Mouse (Mus musculus) hindbrain, embryonic 14.5 days (tissue): ENCODE measurements around the gene Med27. TPM values are rescaled to one million over a fixed set of nuclear protein-coding genes. Genes with fewer than 3 reads are reported as not detected.

ENCODE experiments used
- ATAC-seq: fragments of 200-750 bp; cut with Nextera tagmentation; 2 replicates; pipeline ENCODE4 v1.8.0; 2017; ENCODE audit warnings: moderate number of reproducible peaks, mild to moderate bottlenecking, moderate TSS enrichment, moderate library complexity; ENCODE audit not compliant: low FRiP score
- DNase-seq: peaks from one replicate; pipeline ENCODE4 v3.0.0-alpha.2; 2015; ENCODE audit warnings: low spot score
- H3K27ac ChIP-seq: fragments of 300-500 bp; sonication (generic); 2 replicates; pipeline ENCODE4 v1.5.1; 2014; ENCODE audit warnings: mild to moderate bottlenecking, moderate library complexity
- H3K27me3 ChIP-seq: fragments of 300-500 bp; sonication (generic); 2 replicates; pipeline ENCODE4 v1.6.1; 2014; ENCODE audit warnings: mild to moderate bottlenecking, low read length, mixed read lengths; ENCODE audit not compliant: control insufficient read depth, insufficient read depth
- H3K36me3 ChIP-seq: fragments of 300-500 bp; sonication (generic); replicated peaks from 2 replicates; pipeline ENCODE4 v1.6.1; 2014; ENCODE audit not compliant: control insufficient read depth, insufficient read depth
- H3K4me1 ChIP-seq: fragments of 300-500 bp; sonication (generic); replicated peaks from 2 replicates; pipeline ENCODE4 v1.6.1; 2014; ENCODE audit warnings: antibody characterized with exemption, low read length, mixed read lengths; ENCODE audit not compliant: control insufficient read depth, insufficient read depth
- H3K4me2 ChIP-seq: fragments of 300-500 bp; sonication (generic); replicated peaks from 2 replicates; pipeline ENCODE4 v1.6.1; 2014; ENCODE audit warnings: mild to moderate bottlenecking, moderate library complexity
- H3K4me3 ChIP-seq: fragments of 300-500 bp; sonication (generic); replicated peaks from 2 replicates; pipeline ENCODE4 v1.5.1; 2014; ENCODE audit warnings: mild to moderate bottlenecking, low read length
- H3K9ac ChIP-seq: fragments of 300-500 bp; sonication (generic); 2 replicates; pipeline ENCODE4 v1.6.1; 2014
- H3K9me3 ChIP-seq: fragments of 300-500 bp; sonication (generic); 2 replicates; pipeline ENCODE4 v1.6.1; 2016; ENCODE audit warnings: low read length; ENCODE audit not compliant: control insufficient read depth
- WGBS: fragments of 180-500 bp; shearing (Covaris S2); extraction: QIAGEN DNeasy Blood & Tissue Kit; methylation state at CpG from one replicate; pipeline ENCODE4 v1.1.7; 2014; 5-methylcytosine and 5-hydroxymethylcytosine counted together
- polyA plus RNA-seq: library from polyadenylated mRNA; unstranded; fragments of >200 nt; fragmentation: Nextera tagmentation; extraction: Ambion mirVana; gene quantifications from 2 replicates; pipeline ENCODE4 v1.2.1, GENCODE M21; 2014

Med27 gene
- polyA plus RNA-seq, 1 experiment from 2014 or later: 71.9 TPM

DNA sequence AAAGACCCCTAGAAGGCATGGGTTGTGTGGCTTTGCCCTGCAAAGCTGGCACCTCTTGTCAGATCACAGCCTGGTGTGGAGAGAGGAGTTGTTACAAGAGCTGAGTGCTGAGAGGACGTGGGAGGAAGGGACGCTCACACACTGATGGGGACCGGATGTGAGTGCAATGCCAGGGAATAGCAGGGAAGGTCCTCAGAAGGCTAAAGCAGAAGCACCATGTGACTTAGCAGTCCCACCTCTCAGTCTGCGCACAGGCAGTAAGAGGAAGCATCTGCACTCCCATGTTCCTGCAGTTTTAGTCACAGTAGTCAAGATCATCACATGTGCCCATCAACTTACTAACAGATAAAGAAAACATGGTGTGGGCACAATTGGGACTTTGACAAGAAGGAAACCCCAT, 119.8 kb downstream of the Med27 start:
- DNase-seq (no peak), ATAC-seq (no peak)
- no peaks in the 10 kb centered on the region for H3K36me3 ChIP-seq
- H3K27ac ChIP-seq: no peak overlapping the region
- H3K4me3 ChIP-seq: no peak overlapping the region
- WGBS: 73% methylated on average over 4 of the region's 4 CpGs
- no peak overlapping the region for H3K9ac ChIP-seq
- peaks cover 37% of the 10 kb centered on the region for H3K4me1 ChIP-seq
- H3K4me2 ChIP-seq: no peak overlapping the region
- H3K9me3 ChIP-seq: no peaks in the 10 kb centered on the region
- no peaks in the 10 kb centered on the region for H3K27me3 ChIP-seq

DNA sequence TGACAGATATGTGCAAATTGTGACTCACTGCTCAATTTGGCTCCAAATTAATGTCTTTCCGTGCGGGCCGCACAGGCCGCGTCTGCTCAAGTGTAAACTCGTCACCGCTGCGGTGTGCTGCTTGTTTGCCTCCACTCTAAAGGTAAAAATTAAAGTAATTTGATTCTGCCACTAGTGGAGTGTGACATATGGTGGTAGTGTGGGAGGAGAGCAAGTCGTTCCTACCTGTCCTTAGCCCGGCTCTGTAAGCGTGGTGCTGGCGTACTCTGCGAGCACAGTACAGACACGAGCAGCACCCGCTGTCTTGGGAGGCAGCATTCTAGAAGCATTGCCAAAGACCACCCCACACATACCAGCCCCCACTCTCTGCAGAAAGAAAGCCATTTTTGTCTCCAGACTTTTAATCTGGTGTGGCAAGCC, 121.9 kb downstream of the Med27 start:
- WGBS: 50% methylated on average over 15 of the region's 15 CpGs
- Histone ChIP-seq H3K4me3 (no peak overlapping the region), H3K9me3 (no peaks in the 10 kb centered on the region), H3K9ac (no peak overlapping the region), H3K4me1 (peaks cover 38% of the 10 kb centered on the region), H3K27me3 (no peaks in the 10 kb centered on the region), H3K27ac (peak overlapping the region; percentile 10; the same call in 1 of the 2 replicates), H3K36me3 (no peaks in the 10 kb centered on the region), H3K4me2 (no peak overlapping the region)
- DNase-seq (no peak), ATAC-seq (0 out of 2 replicates have a peak, but pooled peaks have one; percentile 11)

DNA sequence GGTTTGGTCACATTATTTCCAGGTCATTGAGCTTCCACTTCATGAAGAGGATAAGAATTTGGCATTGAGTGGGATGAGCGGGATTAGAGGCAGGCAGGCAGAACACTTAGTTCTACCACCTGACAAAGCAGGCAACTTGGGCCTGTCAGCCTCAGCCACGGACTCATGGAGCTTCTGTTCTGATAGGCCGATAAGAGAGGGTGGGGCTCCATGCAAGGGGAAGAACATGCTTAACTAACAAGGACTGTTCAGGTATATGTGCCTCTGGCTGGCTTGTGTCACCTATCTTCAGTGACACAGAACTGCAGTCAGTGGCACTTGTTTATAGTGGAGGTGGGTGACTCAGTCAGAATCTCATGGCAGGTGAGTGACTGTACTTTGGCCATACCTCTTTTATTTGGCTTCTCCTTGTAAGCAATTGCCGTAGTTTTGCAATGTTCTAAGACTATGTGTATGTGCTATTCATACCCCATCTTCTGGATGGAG, 126.4 kb downstream of the Med27 start:
- Histone ChIP-seq H3K4me2 (no peak overlapping the region), H3K27ac (no peak overlapping the region), H3K9ac (no peak overlapping the region), H3K4me3 (no peak overlapping the region), H3K9me3 (no peaks in the 10 kb centered on the region), H3K4me1 (peaks cover 21% of the 10 kb centered on the region), H3K36me3 (no peaks in the 10 kb centered on the region), H3K27me3 (no peaks in the 10 kb centered on the region)
- 82% methylated on average over 4 of the region's 4 CpGs for WGBS
- no peak for DNase-seq
- no peak for ATAC-seq

DNA sequence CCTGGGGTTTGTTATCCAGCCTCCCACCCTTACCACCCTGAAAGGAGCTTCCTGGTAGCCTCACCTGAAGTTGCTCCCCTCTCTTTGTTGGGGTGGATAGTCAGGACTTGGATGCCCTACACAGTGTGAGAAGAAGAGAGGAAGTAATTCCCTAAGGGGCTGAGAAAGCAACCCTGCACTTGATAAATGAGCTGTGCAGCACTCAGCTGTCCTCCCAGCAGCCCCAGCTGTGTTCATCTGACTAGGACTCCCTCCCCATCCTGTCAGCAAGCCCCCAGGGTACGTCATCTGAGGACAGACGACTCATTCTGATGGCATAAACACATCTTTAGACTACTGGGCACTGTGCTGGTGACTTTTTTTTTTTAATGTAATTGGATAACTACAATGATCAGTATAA, 127.3 kb downstream of the Med27 start:
- Histone ChIP-seq H3K4me2 (no peak overlapping the region), H3K4me1 (peaks cover 12% of the 10 kb centered on the region), H3K4me3 (no peak overlapping the region), H3K27ac (no peak overlapping the region), H3K9ac (no peak overlapping the region), H3K9me3 (no peaks in the 10 kb centered on the region), H3K27me3 (no peaks in the 10 kb centered on the region), H3K36me3 (no peaks in the 10 kb centered on the region)
- 48% methylated on average over 2 of the region's 2 CpGs for WGBS
- DNase-seq (no peak), ATAC-seq (no peak)

DNA sequence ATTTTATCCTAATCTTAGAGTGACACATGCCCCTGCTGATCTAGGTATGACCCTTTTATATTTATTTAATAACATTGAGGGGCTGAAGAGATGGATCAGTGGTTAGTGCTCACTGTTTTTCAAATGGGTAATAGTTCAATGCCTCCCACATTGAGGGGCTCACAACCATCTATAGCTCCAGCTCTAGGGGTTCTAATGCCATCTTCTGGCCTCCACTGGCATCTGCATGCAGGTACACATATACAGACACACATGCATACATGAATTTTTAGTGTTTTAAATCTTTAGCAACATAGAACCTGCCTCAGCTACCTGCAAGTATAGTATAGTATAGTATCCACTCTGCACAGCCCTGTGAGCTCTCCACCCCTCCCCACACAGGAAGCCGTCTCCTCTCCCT, 130.1 kb downstream of the Med27 start:
- DNase-seq (no peak), ATAC-seq (no peak)
- H3K9ac ChIP-seq: no peak overlapping the region
- peaks cover 10% of the 10 kb centered on the region for H3K4me1 ChIP-seq
- no peaks in the 10 kb centered on the region for H3K27me3 ChIP-seq
- H3K27ac ChIP-seq: no peak overlapping the region
- H3K9me3 ChIP-seq: no peaks in the 10 kb centered on the region
- no peak overlapping the region for H3K4me3 ChIP-seq
- no peaks in the 10 kb centered on the region for H3K36me3 ChIP-seq
- WGBS: 97% methylated on average over 1 of the region's 1 CpGs
- H3K4me2 ChIP-seq: no peak overlapping the region

DNA sequence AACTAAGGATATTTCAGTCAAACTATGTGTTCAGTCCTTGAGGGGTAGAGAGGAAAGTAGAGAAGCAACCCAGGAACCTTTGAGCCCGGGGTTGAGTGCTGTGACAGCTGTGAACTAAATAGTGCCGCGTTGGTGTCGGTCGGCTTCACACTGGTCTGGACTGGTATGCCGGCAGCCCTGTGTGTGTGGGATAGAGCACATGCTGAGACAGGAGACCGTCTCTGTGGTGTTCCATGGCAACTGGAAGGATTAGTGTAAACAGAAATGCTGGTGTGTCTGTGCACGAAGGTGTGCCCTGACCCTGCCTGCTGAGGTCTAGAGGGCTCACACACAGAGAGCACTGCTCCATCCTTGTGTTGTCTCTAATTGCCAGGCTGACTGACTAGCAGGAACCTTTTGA, 135.2 kb downstream of the Med27 start:
- 32% methylated on average over 8 of the region's 8 CpGs for WGBS
- DNase-seq (no peak), ATAC-seq (no peak)
- Histone ChIP-seq H3K4me2 (no peak overlapping the region), H3K9ac (no peak overlapping the region), H3K4me1 (peaks cover 22% of the 10 kb centered on the region; the same call in 1 of the 2 replicates), H3K9me3 (no peaks in the 10 kb centered on the region), H3K36me3 (no peaks in the 10 kb centered on the region), H3K27ac (no peak overlapping the region), H3K27me3 (no peaks in the 10 kb centered on the region), H3K4me3 (no peak overlapping the region)

DNA sequence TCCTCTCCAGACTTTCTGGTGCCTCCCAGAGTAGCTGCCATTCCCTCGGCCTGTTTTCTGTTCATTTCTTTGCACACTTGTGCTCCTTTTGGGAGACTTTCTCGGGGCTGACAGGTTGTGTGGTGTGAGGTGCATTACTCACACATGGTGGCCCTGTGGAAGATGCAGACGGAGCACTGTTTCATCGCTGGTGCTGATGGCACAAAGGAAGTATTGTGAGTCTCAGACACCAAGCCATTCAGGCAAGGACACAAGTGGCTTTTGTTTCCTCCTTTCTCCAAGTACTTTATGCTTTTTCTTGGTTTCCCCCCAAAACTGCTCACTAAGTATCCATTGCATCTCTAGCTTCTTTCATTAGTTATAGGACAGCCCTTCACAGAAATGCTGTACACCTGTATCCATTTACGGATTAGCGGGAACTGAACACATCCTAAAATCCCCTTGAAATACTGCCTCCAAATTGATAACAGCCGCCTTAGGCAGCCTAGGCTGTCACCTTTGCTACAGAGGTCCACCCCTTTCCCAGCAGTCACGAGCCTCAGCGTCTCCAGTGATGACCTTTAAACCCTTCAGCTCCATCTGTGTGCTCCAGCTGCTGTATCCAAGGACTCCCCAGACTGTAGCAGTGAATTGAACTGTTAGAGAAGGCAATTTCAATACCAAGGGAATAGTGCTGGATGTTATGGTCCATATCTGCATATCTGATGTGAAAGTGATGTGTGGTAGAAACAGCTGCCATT, 136.5 kb downstream of the Med27 start:
- no peak overlapping the region for H3K9ac ChIP-seq
- no peaks in the 10 kb centered on the region for H3K27me3 ChIP-seq
- H3K4me3 ChIP-seq: no peak overlapping the region
- ATAC-seq (no peak), DNase-seq (no peak)
- H3K9me3 ChIP-seq: no peaks in the 10 kb centered on the region
- no peak overlapping the region for H3K27ac ChIP-seq
- no peaks in the 10 kb centered on the region for H3K36me3 ChIP-seq
- H3K4me2 ChIP-seq: no peak overlapping the region
- WGBS: 37% methylated on average over 9 of the region's 9 CpGs
- H3K4me1 ChIP-seq: peaks cover 28% of the 10 kb centered on the region

DNA sequence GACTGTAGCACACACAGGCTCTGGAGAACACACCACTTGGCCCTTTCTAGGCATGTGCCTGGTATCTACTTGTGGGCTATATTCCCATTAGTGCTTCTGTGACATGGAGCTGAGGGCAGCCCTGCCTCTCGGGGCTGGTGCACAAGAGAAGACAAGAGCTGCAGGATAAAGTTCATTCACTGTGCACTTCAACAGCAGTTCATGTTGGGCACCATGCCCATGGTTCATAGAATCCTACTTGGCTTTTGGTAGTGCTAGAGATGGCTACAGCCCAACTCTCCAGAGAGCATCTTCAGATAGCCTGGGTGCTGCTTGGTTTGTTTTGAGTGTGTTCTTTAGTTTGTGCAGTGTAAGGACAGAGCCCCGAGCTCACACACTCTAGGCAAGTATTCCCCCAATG, 138.9 kb downstream of the Med27 start:
- H3K4me2 ChIP-seq: no peak overlapping the region
- no peak overlapping the region for H3K9ac ChIP-seq
- no peaks in the 10 kb centered on the region for H3K27me3 ChIP-seq
- H3K9me3 ChIP-seq: no peaks in the 10 kb centered on the region
- no peaks in the 10 kb centered on the region for H3K36me3 ChIP-seq
- peaks cover 41% of the 10 kb centered on the region for H3K4me1 ChIP-seq
- H3K4me3 ChIP-seq: no peak overlapping the region
- 80% methylated on average over 2 of the region's 2 CpGs for WGBS
- ATAC-seq: no peak
- H3K27ac ChIP-seq: no peak overlapping the region
- DNase-seq: no peak

DNA sequence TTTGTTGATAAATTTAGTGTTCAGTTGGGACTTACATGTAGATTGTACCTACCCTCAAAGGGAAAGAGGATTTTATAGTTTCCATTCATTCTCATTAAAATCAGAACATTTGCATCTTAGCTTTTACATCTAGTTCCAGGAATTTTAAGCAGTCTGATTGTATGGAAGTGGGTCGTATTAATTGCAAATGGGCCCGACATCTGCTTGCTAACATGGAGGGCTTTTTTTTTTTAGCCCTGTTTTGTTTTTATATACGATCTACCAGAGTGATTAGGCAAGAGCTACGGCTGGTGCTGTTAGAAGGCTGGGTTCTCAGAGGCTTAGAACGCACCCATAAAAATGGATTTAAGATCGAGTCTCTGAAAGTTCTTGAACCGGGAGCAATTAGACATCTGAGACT, 139.9 kb downstream of the Med27 start:
- ATAC-seq (no peak), DNase-seq (no peak)
- Histone ChIP-seq H3K4me1 (peaks cover 41% of the 10 kb centered on the region), H3K36me3 (no peaks in the 10 kb centered on the region), H3K4me3 (no peak overlapping the region), H3K9me3 (no peaks in the 10 kb centered on the region), H3K4me2 (no peak overlapping the region), H3K27me3 (no peaks in the 10 kb centered on the region), H3K9ac (no peak overlapping the region), H3K27ac (no peak overlapping the region)
- 54% methylated on average over 7 of the region's 7 CpGs for WGBS
